Mouse (Mus musculus): ENCODE results near the gene Il17re.

DNA sequence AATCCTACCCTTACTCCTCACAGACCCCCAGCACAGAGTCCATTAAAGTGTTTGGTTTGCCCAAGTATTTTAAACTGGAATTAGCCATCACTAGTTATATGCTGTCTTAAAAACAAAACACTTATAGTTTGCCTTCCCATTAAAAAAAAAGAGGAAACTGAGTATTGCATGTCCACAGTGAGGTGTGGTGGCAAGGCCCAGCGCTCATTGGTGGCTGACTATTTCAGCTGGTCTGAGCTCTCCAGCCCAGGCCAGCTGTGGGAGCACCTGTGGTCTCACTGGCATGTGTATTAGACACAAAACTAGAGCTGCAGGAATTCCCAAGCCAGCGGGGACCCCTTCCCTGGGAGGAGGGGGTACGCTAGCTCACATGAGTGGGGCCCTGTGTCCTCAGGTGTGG, 10.2 kb downstream of the Il17re start:
- TF ChIP-seq MAX (IDR thresholded peaks at IDR 0.05; ENCODE audit: low read depth) (no peak), E2F4 (IDR thresholded peaks at IDR 0.05; ENCODE audit: insufficient read depth) (no peak), POLR2A (IDR thresholded peaks at IDR 0.05; ENCODE audit: insufficient read length, low read depth) (no peak), TCF12 (IDR thresholded peaks at IDR 0.05; ENCODE audit: insufficient read depth, poor library complexity, severe bottlenecking) (no peak), USF1 (IDR thresholded peaks at IDR 0.05; ENCODE audit: low read depth) (no peak), MYOD1 (IDR thresholded peaks at IDR 0.05; ENCODE audit: control insufficient read depth in 1 of 3, insufficient read length in 2 of 3, low read depth in 2 of 3) (no peak), REST (IDR thresholded peaks at IDR 0.05; ENCODE audit: insufficient read depth, insufficient read length) (no peak), SRF (IDR thresholded peaks at IDR 0.05; ENCODE audit: control insufficient read depth, insufficient read length, low read depth) (no peak), POLR2AphosphoS2 (IDR thresholded peaks at IDR 0.05; ENCODE audit: insufficient read length, low read depth) (no peak)
